Mouse (Mus musculus): Measurements from ENCODE around the gene Thap3. TPM values are rescaled to one million over a fixed set of nuclear protein-coding genes. Genes with fewer than 3 reads are reported as not detected.

Gene Thap3
- polyA plus RNA-seq, 1 experiment from 2014 or later: 31.2 TPM

DNA sequence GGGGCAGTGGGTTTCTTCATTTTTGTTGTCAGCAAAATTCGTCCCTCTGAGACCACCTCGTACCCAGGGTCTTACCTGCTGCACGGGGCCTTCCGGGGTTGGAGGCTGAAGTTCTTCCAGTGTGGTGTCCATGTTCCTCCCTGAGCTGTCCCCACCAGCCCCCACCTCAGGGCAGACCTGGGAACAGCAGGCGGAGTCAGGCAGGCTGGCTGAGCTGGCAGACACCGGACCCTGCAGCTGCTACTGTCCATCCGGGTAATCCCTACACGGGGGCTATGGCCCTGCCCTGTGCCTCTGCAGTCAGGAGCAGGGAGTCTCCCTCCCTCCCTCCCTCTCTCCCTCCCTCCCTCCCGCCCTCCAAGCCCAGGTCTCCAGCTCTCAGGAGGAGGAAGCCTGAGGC, 5.2 kb downstream of the Thap3 start:
- Histone ChIP-seq H3K36me3 (ENCODE audit: insufficient read depth) (peaks cover 56% of the 10 kb centered on the region), H3K9me3 (ENCODE audit: low read depth, low read length) (no peaks in the 10 kb centered on the region), H3K27ac (ENCODE audit: low read depth) (no peak overlapping the region), H3K9ac (no peak overlapping the region), H3K4me3 (ENCODE audit: low read depth, low read length) (no peak overlapping the region), H3K4me1 (ENCODE audit: insufficient read depth) (peaks cover 7% of the 10 kb centered on the region), H3K4me2 (no peak overlapping the region), H3K27me3 (ENCODE audit: insufficient read depth, low read length) (no peaks in the 10 kb centered on the region)
- 28% methylated on average over 8 of the region's 9 CpGs for WGBS
- no peak for TF ChIP-seq CTCF (IDR thresholded peaks at IDR 0.05; ENCODE audit: low read depth)
- ATAC-seq (ENCODE audit: insufficient read depth): no peak
- DNase-seq: no peak

- Histone ChIP-seq H3K36me3 (ENCODE audit: insufficient read depth) (peaks cover 60% of the 10 kb centered on the region), H3K4me3 (ENCODE audit: low read depth, low read length) (no peak overlapping the region), H3K9ac (no peak overlapping the region), H3K4me1 (ENCODE audit: insufficient read depth) (peaks cover 6% of the 10 kb centered on the region), H3K27ac (ENCODE audit: low read depth) (no peak overlapping the region), H3K9me3 (ENCODE audit: low read depth, low read length) (no peaks in the 10 kb centered on the region), H3K4me2 (no peak overlapping the region), H3K27me3 (ENCODE audit: insufficient read depth, low read length) (no peaks in the 10 kb centered on the region)
- no peak for TF ChIP-seq CTCF (IDR thresholded peaks at IDR 0.05; ENCODE audit: low read depth)
- no peak for ATAC-seq (ENCODE audit: insufficient read depth)
- 53% methylated on average over 17 of the region's 17 CpGs for WGBS
- no peak for DNase-seq
These were observed 5.8 kb downstream of the Thap3 start for GRCm38 (mm10) chr4:151983043-151983442.

DNA sequence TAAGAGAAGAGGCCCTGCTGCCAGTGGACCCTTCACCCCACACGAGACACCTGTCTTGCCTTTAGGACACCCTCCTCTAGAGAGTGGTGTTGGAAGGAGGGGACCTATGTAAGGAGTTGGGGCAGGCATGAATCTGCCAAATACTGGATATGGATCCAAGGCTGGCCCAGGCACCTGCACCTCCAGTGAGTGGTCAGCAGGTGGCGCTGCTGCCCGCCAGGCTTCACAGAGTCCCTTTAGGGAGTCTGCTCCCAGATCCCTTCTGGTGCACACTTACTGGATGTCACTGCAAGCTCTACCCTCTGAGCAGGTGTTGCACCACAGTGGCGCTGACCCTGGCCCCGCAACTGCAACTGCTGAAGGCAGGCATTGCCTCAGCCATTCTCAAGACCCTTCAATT, 7.4 kb downstream of the Thap3 start:
- WGBS: 8% methylated on average over 5 of the region's 5 CpGs
- Histone ChIP-seq H3K27me3 (ENCODE audit: insufficient read depth, low read length) (no peaks in the 10 kb centered on the region), H3K4me3 (ENCODE audit: low read depth, low read length) (no peak overlapping the region), H3K36me3 (ENCODE audit: insufficient read depth) (peaks cover 70% of the 10 kb centered on the region), H3K4me2 (no peak overlapping the region), H3K4me1 (ENCODE audit: insufficient read depth) (no peaks in the 10 kb centered on the region), H3K9ac (no peak overlapping the region), H3K9me3 (ENCODE audit: low read depth, low read length) (no peaks in the 10 kb centered on the region), H3K27ac (ENCODE audit: low read depth) (no peak overlapping the region)
- peak; percentile 99 for TF ChIP-seq CTCF (IDR thresholded peaks at IDR 0.05; ENCODE audit: low read depth)
- ATAC-seq (ENCODE audit: insufficient read depth) (peak; percentile 59), DNase-seq (peak; percentile 89)

DNA sequence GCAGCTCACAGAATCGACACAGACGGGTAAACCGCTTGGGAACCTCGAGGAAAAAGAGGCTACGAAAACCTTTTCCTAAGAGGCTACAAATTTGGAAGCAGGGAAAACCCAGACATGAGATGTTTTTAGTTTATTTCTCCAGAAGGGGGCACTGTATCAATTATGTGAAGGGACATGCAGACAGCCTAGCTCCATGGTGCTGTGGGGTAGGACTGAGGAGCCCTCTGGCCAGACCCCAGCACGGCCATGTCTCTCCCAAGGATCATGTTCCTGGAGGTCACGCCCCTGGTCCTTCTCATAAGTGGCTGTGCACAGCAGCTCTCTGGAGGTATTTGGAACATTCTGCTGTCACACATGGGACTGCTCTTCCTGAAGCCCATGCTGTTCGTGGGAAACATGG, 8.1 kb downstream of the Thap3 start:
- no peak overlapping the region for H3K4me3 ChIP-seq (ENCODE audit: low read depth, low read length)
- DNase-seq (peak; percentile 53), ATAC-seq (ENCODE audit: insufficient read depth) (no peak)
- peak; percentile 28; the same call in 1 of the 2 replicates for TF ChIP-seq CTCF (IDR thresholded peaks at IDR 0.05; ENCODE audit: low read depth)
- H3K36me3 ChIP-seq (ENCODE audit: insufficient read depth): peaks cover 69% of the 10 kb centered on the region
- H3K4me1 ChIP-seq (ENCODE audit: insufficient read depth): no peaks in the 10 kb centered on the region
- no peak overlapping the region for H3K9ac ChIP-seq
- H3K27me3 ChIP-seq (ENCODE audit: insufficient read depth, low read length): no peaks in the 10 kb centered on the region
- WGBS: 74% methylated on average over 8 of the region's 8 CpGs
- H3K27ac ChIP-seq (ENCODE audit: low read depth): no peak overlapping the region
- no peaks in the 10 kb centered on the region for H3K9me3 ChIP-seq (ENCODE audit: low read depth, low read length)
- H3K4me2 ChIP-seq: no peak overlapping the region

- no peak overlapping the region for H3K27ac ChIP-seq (ENCODE audit: low read depth)
- WGBS: 39% methylated on average over 10 of the region's 10 CpGs
- no peak overlapping the region for H3K9ac ChIP-seq
- H3K4me2 ChIP-seq: no peak overlapping the region
- H3K4me3 ChIP-seq (ENCODE audit: low read depth, low read length): no peak overlapping the region
- ATAC-seq (ENCODE audit: insufficient read depth) (0 out of 2 replicates have a peak, but pooled peaks have one; percentile 6), DNase-seq (peak; percentile 92)
- TF ChIP-seq CTCF (IDR thresholded peaks at IDR 0.05; ENCODE audit: low read depth): peak; percentile 90
- H3K9me3 ChIP-seq (ENCODE audit: low read depth, low read length): no peaks in the 10 kb centered on the region
- no peaks in the 10 kb centered on the region for H3K27me3 ChIP-seq (ENCODE audit: insufficient read depth, low read length)
- peaks cover 78% of the 10 kb centered on the region for H3K36me3 ChIP-seq (ENCODE audit: insufficient read depth)
- no peaks in the 10 kb centered on the region for H3K4me1 ChIP-seq (ENCODE audit: insufficient read depth)
These were observed 11.0 kb downstream of the Thap3 start for GRCm38 (mm10) chr4:151977748-151978147.

GRCm38 (mm10) chr4:151975441-151975840, 13.4 kb downstream of the Thap3 start:
- ATAC-seq (ENCODE audit: insufficient read depth): no peak
- no peak overlapping the region for H3K27ac ChIP-seq (ENCODE audit: low read depth)
- no peak overlapping the region for H3K4me2 ChIP-seq
- peaks cover 75% of the 10 kb centered on the region for H3K36me3 ChIP-seq (ENCODE audit: insufficient read depth)
- peak; percentile 65 for DNase-seq
- peak; percentile 70 for TF ChIP-seq CTCF (IDR thresholded peaks at IDR 0.05; ENCODE audit: low read depth)
- WGBS: 90% methylated on average over 3 of the region's 3 CpGs
- no peaks in the 10 kb centered on the region for H3K4me1 ChIP-seq (ENCODE audit: insufficient read depth)
- H3K4me3 ChIP-seq (ENCODE audit: low read depth, low read length): no peak overlapping the region
- H3K27me3 ChIP-seq (ENCODE audit: insufficient read depth, low read length): no peaks in the 10 kb centered on the region
- H3K9ac ChIP-seq: no peak overlapping the region
- H3K9me3 ChIP-seq (ENCODE audit: low read depth, low read length): no peaks in the 10 kb centered on the region

GRCm38 (mm10) chr4:151972221-151972967, 16.4 kb downstream of the Thap3 start:
- Histone ChIP-seq H3K4me2 (no peak overlapping the region), H3K9me3 (ENCODE audit: low read depth, low read length) (no peaks in the 10 kb centered on the region), H3K36me3 (ENCODE audit: insufficient read depth) (peaks cover 71% of the 10 kb centered on the region), H3K27ac (ENCODE audit: low read depth) (no peak overlapping the region), H3K4me3 (ENCODE audit: low read depth, low read length) (no peak overlapping the region), H3K27me3 (ENCODE audit: insufficient read depth, low read length) (no peaks in the 10 kb centered on the region), H3K9ac (no peak overlapping the region), H3K4me1 (ENCODE audit: insufficient read depth) (no peaks in the 10 kb centered on the region)
- TF ChIP-seq CTCF (IDR thresholded peaks at IDR 0.05; ENCODE audit: low read depth): peak; percentile 72
- 66% methylated on average over 10 of the region's 10 CpGs for WGBS
- DNase-seq (peak; percentile 75), ATAC-seq (ENCODE audit: insufficient read depth) (no peak)
